Comparison of ENCODE assay signal across 8 mouse cellular contexts in the genomic region with DNA sequence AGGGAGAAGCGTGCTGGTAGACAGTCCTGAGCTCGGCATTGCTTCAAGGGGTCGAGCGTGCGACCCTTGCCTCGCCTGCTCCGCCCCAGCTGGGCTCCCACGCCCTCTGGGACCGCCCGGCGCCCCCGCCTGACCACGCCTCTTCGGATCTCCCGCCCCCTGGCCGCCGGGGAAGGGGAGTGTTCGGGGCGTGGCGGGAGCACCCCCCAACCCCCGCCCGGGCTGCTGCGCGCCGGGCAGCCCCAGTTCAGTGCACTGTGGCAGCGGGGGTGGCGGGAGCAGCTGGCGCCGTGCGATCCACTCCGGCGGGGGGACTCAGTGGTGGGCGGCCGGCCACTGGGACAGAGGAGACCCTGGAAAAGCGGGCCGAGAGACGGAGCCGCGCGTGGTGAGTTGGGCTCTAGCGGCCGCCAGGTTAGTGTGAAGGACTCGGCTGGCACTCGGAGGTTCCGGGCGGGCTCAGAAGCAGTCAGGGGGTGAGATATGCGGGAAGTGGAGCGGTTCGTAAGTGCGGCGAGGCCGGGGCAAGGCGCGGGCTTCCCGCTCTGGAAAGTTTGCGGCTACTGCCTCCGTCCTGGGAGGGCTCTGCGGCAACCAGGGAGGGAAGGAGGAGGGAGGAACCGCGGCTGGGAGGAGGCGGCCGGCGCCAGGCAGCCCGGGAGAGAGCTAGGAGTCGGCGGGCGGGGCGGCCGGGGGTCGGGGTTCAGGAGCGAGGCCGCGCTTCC. TPM values are rescaled to one million over a fixed set of nuclear protein-coding genes. Genes with fewer than 3 reads are reported as not detected.
DNase-seq lines count a peak whose midpoint lies in the region; ATAC-seq and TF ChIP-seq lines count a peak whose summit lies in the region.

A gene (plus strand): TSS at position 134 of the 725 bp plus-strand sequence.

- H3K9ac ChIP-seq in heart, embryonic 11.5 days (ENCODE audit: low read depth, low read length) = peak within 1 kb of the TSS; percentile 76
- peak within 1 kb of the TSS; percentile 67 for H3K9ac ChIP-seq in liver, embryonic 11.5 days (ENCODE audit: low read depth, low read length)
- peak within 1 kb of the TSS; percentile 91 for H3K9ac ChIP-seq in neural tube, embryonic 11.5 days (ENCODE audit: low read length)

- peaks cover 26% of the 10 kb centered on the region for H3K4me1 ChIP-seq in heart, embryonic 11.5 days (ENCODE audit: control insufficient read depth, insufficient read depth, low read length)
- H3K4me1 ChIP-seq in liver, embryonic 11.5 days (replicated peaks; ENCODE audit: control insufficient read depth, insufficient read depth, low read length) = peaks cover 28% of the 10 kb centered on the region
- H3K4me1 ChIP-seq in neural tube, embryonic 11.5 days (ENCODE audit: control insufficient read depth, insufficient read depth, low read length) = peaks cover 24% of the 10 kb centered on the region

- TF ChIP-seq CTCF in left cerebral cortex, adult 2 months (IDR thresholded peaks at IDR 0.05) = no peak; the same call in none of the 2 replicates

- peak within 1 kb of the TSS; percentile 47 for H3K4me3 ChIP-seq in left cerebral cortex, adult 2 months
- H3K4me3 ChIP-seq in heart, embryonic 11.5 days (ENCODE audit: low read depth, low read length) = peak within 1 kb of the TSS; percentile 66
- peak within 1 kb of the TSS; percentile 73 for H3K4me3 ChIP-seq in liver, embryonic 11.5 days (ENCODE audit: low read depth, low read length)
- H3K4me3 ChIP-seq in neural tube, embryonic 11.5 days (ENCODE audit: low read depth, low read length) = peak within 1 kb of the TSS; percentile 90

- peaks cover 24% of the 10 kb centered on the region for H3K27me3 ChIP-seq in heart, embryonic 11.5 days (ENCODE audit: control insufficient read depth, insufficient read depth, low read length)
- H3K27me3 ChIP-seq in liver, embryonic 11.5 days (replicated peaks; ENCODE audit: control insufficient read depth, insufficient read depth, low read length) = peaks cover 64% of the 10 kb centered on the region
- H3K27me3 ChIP-seq in neural tube, embryonic 11.5 days (ENCODE audit: control insufficient read depth, insufficient read depth, low read length) = peaks cover 13% of the 10 kb centered on the region; the same call in 1 of the 2 replicates

- no peaks in the 10 kb centered on the region for H3K36me3 ChIP-seq in heart, embryonic 11.5 days (ENCODE audit: control insufficient read depth, insufficient read depth, low read length)
- H3K36me3 ChIP-seq in liver, embryonic 11.5 days (ENCODE audit: control insufficient read depth, insufficient read depth, low read length) = no peaks in the 10 kb centered on the region
- peaks cover 2% of the 10 kb centered on the region; the same call in 1 of the 2 replicates for H3K36me3 ChIP-seq in neural tube, embryonic 11.5 days (ENCODE audit: control insufficient read depth, insufficient read depth, low read length)

- H3K27ac ChIP-seq in left cerebral cortex, adult 2 months = peak within 1 kb of the TSS; percentile 74
- 0 out of 2 replicates have a peak within 1 kb of the TSS, but pooled peaks have one; percentile 29 for H3K27ac ChIP-seq in heart, embryonic 11.5 days (ENCODE audit: low read depth, low read length)
- peak within 1 kb of the TSS; percentile 38; the same call in 1 of the 2 replicates for H3K27ac ChIP-seq in liver, embryonic 11.5 days (ENCODE audit: low read depth, low read length)
- H3K27ac ChIP-seq in neural tube, embryonic 11.5 days (ENCODE audit: low read depth, low read length) = peak within 1 kb of the TSS; percentile 85

- intact Hi-C loops in left cerebral cortex, adult 2 months (cut with DNase I) = loop anchor here (5.0 kb wide), 1 partner anchor 34 kb away; no protein-coding TSS in a partner anchor

- H3K9me3 ChIP-seq in heart, embryonic 11.5 days (replicated peaks; ENCODE audit: control insufficient read depth, low read length) = no peaks in the 10 kb centered on the region
- H3K9me3 ChIP-seq in liver, embryonic 11.5 days (ENCODE audit: control insufficient read depth, low read length) = no peaks in the 10 kb centered on the region
- no peaks in the 10 kb centered on the region for H3K9me3 ChIP-seq in neural tube, embryonic 11.5 days (ENCODE audit: control insufficient read depth, low read length)

- H3K4me2 ChIP-seq in heart, embryonic 11.5 days = peak within 1 kb of the TSS; percentile 98
- H3K4me2 ChIP-seq in liver, embryonic 11.5 days = peak within 1 kb of the TSS; percentile 99
- H3K4me2 ChIP-seq in neural tube, embryonic 11.5 days (ENCODE audit: low read depth) = peak within 1 kb of the TSS; percentile 95

- ATAC-seq in heart, embryonic 11.5 days (replicated peaks; ENCODE audit: insufficient number of reproducible peaks, low FRiP score, low TSS enrichment) = peak; percentile 67
- ATAC-seq in liver, embryonic 11.5 days (replicated peaks; ENCODE audit: low FRiP score) = peak; percentile 70
- ATAC-seq in neural tube, embryonic 11.5 days (ENCODE audit: insufficient read depth, low FRiP score, low TSS enrichment) = peak; percentile 68

- 1% methylated on average over 65 of the region's 73 CpGs for WGBS in heart, embryonic 11.5 days (ENCODE audit: insufficient replicate concordance)
- under 1% methylated on average over 73 of the region's 73 CpGs for WGBS in liver, embryonic 11.5 days
- WGBS in neural tube, embryonic 11.5 days = under 1% methylated on average over 57 of the region's 73 CpGs

- peak; percentile 44 to 53 for DNase-seq in left cerebral cortex, adult 2 months (ENCODE audit: extremely low spot score in 1 of 2, low spot score in 2 of 2)
- DNase-seq in left cerebral cortex, adult 11 months (ENCODE audit: low spot score) = no peak
- peak; percentile 89 for DNase-seq in embryo, embryonic 9.5 days (ENCODE audit: extremely low spot score)
- DNase-seq in kidney, adult 9 months = peak; percentile 73
- DNase-seq in liver, embryonic 11.5 days (ENCODE audit: low spot score) = peak; percentile 81
- DNase-seq in neural tube, embryonic 11.5 days (ENCODE audit: low spot score) = peak; percentile 84
- DNase-seq in thymus, postnatal 25 days = peak; percentile 72

RNA-seq across cellular contexts. Expression of the gene that starts here (rescaled TPM):
- 100 to 1,000 TPM; 112 to 140 TPM for total RNA-seq in left cerebral cortex, adult 2 months (2021)
- 4.4 and 4.9 TPM in 2 replicates for polyA plus RNA-seq in heart, embryonic 11.5 days (2014; fragmentation: Nextera tagmentation; extraction: Ambion mirVana)
- polyA plus RNA-seq in liver, embryonic 11.5 days (2014; fragmentation: Nextera tagmentation; extraction: Ambion mirVana) = 7.8 and 8.5 TPM in 2 replicates
- polyA plus RNA-seq in neural tube, embryonic 11.5 days (2014; fragmentation: Nextera tagmentation; extraction: Ambion mirVana) = 61.3 and 72.0 TPM in 2 replicates

Comparison
In these comparisons a context has a peak if more than half of its experiments do, and no peak if none do; other contexts are left out.
1. H3K27ac ChIP-seq: peak in every context shown above with its lines; median percentile 85 in neural tube, embryonic 11.5 days; 74 in left cerebral cortex, adult 2 months; 38 in liver, embryonic 11.5 days; 29 in heart, embryonic 11.5 days.